Mouse (Mus musculus) NIH3T3 (cell line): ENCODE results near the gene Ccr1l1.
"Not testable (repeated sequence)": the region's sequence is repeated elsewhere in the genome, so short reads cannot be mapped to it uniquely, and the experiment has no call there.

Experiments used
- DNase-seq: peaks from one replicate; pipeline ENCODE4 v3.0.0-alpha.2; 2012; ENCODE audit warnings: low read depth

Gene Ccr1l1

DNA sequence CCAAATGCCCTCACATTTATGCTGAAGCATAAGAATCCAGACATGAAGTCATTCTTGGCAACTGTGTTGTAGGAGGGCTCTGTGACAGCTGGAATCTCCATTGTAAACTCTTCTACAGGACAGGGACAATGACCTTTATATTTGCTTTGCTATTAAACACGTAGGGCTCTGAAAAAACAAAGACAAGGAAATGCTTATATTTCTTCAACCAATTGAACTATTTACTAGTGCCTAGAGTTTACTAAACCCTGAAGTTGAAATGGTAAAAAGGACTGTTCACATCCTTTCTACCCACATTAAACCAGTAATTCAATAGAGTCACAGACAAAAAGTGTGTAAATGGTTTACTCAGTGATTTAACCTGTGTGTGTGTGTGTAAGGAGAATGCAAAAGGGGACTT is at the start of gene Ccr1l1:
Ccr1l1 (minus strand) TSS at position 101 of the 400 bp plus-strand sequence.
- no peak for DNase-seq

DNA sequence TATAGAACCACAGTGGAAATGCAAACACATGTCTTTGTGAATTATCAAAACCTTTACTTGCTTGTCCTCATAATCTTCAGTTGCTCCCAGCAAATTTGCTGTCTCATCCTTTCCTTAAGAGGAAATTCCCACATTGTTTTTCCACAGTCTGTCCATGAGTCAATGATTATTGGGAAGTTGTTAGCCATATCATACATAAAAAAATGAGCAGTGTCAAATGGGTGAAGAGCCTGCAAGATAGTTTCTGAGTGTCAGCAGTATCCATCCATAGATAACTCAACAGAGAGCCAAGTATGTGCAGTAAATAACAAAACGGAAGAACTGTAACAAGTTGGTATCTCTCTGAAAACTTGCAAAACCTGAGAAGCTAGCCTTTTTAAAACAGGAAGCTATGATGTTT is 43.5 kb upstream of the Ccr1l1 start, which contains the start of gene Ccr3:
Ccr3 (plus strand) TSS at position 301 of the 400 bp plus-strand sequence.
- no peak for DNase-seq

GRCm38 (mm10) chr9:124019887-124020286 is 41.7 kb upstream of the Ccr1l1 start:
- DNase-seq = no peak

DNA sequence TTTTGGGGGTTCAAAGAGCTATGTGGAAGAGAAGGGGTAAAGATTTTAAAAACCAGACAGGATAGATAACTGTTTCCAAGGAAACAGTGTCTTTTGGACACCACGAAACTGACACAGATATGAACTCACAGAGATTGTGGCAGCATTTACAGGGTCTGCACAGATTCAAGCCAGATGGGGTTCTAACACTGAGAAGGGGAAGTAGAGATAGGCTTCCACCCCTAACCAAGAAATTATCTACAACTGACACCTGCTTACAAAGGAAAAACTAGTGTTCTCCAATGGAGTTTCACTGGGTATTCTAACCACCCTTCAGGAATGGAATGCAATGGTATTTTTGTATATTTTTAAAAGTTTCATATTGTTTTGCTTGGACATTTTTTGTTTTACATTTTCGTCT is 37.8 kb upstream of the Ccr1l1 start:
- no peak for DNase-seq

- DNase-seq = no peak
These were observed 36.9 kb upstream of the Ccr1l1 start for GRCm38 (mm10) chr9:124014985-124015652.

GRCm38 (mm10) chr9:124013270-124013669 is 35.1 kb upstream of the Ccr1l1 start:
- DNase-seq = no peak

- no peak for DNase-seq
These were observed 34.5 kb upstream of the Ccr1l1 start for GRCm38 (mm10) chr9:124012691-124013090.

GRCm38 (mm10) chr9:123999784-124000183 is 21.6 kb upstream of the Ccr1l1 start:
- no peak for DNase-seq

DNA sequence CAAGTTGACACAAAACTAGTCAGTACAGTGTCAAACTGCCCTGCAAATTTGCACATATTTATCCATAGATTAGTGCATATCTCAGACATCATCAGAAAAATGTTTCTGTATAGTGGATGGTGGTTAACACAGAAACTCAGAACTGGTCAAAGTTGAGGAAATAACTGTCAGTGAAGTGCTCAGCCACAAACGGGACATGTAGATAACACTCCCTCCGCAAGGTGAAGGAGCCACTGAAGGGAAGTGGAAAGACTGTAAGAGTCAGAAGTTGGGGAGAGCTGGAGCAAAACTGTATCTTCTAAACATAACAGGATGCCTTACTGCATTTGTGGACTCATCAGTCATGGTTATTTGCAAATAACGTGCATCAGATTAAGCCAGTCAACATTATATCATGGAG is 19.5 kb upstream of the Ccr1l1 start:
- no peak for DNase-seq

- DNase-seq = no peak
These were observed 13.2 kb upstream of the Ccr1l1 start for GRCm38 (mm10) chr9:123991312-123991906.

- no peak for DNase-seq
These were observed 11.5 kb upstream of the Ccr1l1 start for GRCm38 (mm10) chr9:123989671-123990070.

- no peak for DNase-seq
These were observed 8.0 kb upstream of the Ccr1l1 start for GRCm38 (mm10) chr9:123986217-123986616.

GRCm38 (mm10) chr9:123984943-123985342 is 6.7 kb upstream of the Ccr1l1 start:
- no peak for DNase-seq

GRCm38 (mm10) chr9:123982720-123983119 is 4.5 kb upstream of the Ccr1l1 start:
- DNase-seq = no peak

DNA sequence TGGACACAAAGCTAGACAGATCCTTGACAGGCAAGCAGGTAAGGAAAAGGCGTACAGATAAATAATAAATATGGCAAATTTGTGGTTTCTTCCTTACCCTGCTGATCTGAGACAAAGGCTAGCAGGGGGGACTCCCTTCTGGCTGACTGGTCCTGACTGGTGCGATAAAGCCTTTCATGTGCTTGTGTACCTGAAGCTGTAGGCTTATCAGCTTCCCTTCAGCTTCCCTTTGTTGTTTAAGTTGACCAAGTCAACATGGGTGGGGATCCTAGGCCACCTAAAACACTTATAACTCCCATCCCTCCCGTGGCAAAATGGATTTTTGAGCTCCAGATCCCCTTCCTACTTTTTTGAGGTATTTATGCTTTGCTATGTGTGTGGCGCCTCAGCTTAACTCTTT is 3.7 kb upstream of the Ccr1l1 start:
- no peak for DNase-seq

DNA sequence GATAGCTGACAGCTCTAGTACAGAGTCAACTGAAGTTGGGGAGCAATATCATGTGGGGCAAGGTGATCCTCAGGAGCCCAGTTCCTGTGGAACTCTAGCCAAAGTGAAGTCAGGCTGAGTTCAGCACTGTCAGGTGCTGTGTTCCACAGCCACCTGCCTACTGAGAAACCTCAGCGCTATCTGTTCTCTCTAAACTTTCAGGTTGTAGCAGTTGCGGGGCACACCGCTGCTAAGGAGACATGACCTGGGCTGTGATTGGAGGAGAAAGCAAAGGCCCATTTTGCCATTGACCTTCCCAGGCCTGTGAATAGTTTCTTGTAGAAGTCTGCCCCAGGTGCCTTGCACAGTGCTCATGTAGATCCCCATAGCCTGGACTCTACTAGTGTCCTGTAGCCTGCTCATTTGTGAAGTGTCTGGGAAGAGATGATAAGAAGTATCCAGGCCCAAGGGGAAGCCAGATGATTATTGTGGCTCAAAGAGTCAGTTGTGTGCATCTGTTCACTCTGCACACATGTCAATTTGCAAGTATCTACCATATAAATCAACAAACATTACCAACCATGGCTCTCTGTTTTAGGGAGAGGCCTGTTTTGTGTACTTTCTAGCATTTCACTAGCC is 2.8 kb upstream of the Ccr1l1 start:
- not testable (repeated sequence) for DNase-seq

DNA sequence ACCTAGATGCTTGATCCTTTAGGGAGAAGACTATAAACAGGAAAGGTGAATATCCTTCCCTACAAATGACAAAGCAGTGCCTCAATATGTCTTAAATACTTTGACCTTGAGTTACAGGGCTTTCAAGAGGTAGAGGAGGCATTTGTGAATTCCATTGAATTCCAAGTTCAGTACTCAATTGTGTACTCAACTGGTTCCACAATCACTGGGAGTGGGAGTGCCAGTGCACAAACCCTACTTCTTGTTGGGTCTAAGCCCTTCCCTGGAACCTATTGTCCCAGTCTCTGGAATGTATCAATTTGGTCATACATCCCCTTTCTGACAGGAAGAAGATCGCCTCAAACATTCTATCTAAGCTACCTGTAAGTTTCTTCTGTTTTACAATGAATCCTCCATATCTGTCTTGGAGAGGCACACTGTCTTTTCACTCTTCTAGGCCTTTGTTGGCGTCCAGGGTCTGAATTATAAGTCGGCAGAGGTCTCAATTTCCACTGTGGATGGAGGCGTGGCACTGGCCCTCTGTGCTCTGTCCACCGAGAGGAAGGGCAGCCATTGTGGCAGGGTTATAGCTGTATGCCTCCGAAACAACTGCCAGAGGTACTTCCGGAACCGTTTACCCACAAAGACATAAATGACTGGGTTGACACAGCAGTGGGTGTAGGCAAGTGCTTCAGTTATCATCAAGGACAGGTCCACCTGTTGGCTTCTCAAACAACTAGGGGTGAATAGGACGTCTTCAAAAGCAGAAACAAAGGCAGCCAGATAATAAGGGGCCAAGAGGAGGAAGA is 1.1 kb downstream of the Ccr1l1 start:
- DNase-seq = no peak

- DNase-seq = no peak
These were observed 2.6 kb downstream of the Ccr1l1 start for GRCm38 (mm10) chr9:123975630-123976029.

- no peak for DNase-seq
These were observed 9.8 kb downstream of the Ccr1l1 start, which contains the start of gene Ccr1 for GRCm38 (mm10) chr9:123968290-123968912. TSS of gene Ccr1 (minus strand) at chr9:123968692.

DNA sequence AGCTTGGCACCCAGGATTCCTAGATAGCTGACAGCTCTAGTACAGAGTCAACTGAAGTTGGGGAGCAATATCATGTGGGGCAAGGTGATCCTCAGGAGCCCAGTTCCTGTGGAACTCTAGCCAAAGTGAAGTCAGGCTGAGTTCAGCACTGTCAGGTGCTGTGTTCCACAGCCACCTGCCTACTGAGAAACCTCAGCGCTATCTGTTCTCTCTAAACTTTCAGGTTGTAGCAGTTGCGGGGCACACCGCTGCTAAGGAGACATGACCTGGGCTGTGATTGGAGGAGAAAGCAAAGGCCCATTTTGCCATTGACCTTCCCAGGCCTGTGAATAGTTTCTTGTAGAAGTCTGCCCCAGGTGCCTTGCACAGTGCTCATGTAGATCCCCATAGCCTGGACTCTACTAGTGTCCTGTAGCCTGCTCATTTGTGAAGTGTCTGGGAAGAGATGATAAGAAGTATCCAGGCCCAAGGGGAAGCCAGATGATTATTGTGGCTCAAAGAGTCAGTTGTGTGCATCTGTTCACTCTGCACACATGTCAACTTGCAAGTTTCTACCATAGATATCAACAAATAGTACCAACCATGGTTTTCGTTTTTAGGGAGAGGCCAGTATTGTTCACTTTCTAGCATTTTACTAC is 11.2 kb downstream of the Ccr1l1 start:
- not testable (repeated sequence) for DNase-seq

DNA sequence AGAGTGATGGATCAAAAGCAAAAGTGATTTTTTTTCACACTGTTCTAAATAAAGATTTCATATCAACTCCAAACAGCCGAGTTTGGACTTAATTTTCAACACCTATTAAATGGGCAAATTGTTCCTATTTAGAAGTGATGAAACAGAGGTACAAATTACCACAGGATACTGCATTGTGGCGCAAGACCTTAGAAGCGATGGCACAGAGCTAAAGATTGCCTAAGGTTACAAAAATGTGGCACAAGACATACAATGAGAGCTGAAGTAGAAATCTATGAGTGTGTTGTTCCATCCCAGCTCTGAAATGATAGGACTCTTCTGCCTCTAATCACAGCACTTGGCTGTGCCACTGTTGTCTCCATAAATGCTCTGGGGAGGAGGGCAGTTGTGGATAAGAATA is 13.4 kb downstream of the Ccr1l1 start:
- DNase-seq = no peak

DNA sequence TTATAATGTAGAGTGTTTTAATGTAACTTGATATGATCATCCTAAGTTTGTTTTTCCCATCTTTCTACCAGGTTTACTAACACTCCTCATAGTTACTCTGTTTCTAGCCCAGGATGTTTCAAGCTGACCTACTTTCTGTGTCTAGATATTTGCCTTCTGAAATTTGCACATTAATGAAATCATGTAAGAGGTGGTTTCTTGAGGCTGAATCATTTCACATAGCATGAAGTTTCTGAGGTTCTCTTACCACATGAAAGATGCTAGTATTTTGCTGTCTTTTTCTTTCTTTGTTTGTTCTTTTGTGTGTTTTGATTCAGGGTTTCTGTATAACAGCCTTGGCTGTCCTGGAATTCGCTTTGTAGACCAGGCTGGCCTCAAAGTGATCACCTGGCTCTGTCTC is 18.0 kb downstream of the Ccr1l1 start:
- no peak for DNase-seq
